Mouse (Mus musculus) layer of hippocampus, adult 18-20 months (tissue): ENCODE measurements around the gene Six1. TPM values are rescaled to one million over a fixed set of nuclear protein-coding genes. Genes with fewer than 3 reads are reported as not detected.

Experiments
- DNase-seq, 2 experiments: peaks; one replicate each; pipeline ENCODE4 v3.0.0; 2022; ENCODE audit warnings: low spot score in 2 of 2
- total RNA-seq, 2 experiments: library from RNA; stranded (reverse); gene quantifications; 2 replicates each; pipeline ENCODE4 v1.2.3; 2021

Gene Six1
- total RNA-seq, 2 experiments from 2014 or later: 0.15 to 0.69 TPM

DNA sequence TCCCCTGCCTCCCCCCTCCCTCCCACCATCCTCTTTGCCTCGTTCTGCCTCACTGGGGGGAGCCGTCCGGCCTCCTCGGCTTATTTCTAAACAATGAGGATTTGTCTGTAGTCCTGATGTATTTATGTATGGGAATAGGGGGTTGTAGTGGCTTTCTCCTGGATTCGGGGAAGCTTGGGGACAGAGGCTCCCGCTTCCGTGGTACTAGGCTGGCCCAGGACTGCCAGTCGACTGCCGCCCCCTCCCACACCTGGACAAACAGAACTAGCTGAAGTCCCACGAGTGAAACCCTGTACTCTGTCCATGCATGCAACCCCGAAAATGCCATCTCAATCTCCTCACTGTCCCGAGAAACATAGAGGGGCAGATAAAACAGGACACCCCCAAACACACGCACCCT lies 3.4 kb downstream of the Six1 start:
- no peak for DNase-seq

DNA sequence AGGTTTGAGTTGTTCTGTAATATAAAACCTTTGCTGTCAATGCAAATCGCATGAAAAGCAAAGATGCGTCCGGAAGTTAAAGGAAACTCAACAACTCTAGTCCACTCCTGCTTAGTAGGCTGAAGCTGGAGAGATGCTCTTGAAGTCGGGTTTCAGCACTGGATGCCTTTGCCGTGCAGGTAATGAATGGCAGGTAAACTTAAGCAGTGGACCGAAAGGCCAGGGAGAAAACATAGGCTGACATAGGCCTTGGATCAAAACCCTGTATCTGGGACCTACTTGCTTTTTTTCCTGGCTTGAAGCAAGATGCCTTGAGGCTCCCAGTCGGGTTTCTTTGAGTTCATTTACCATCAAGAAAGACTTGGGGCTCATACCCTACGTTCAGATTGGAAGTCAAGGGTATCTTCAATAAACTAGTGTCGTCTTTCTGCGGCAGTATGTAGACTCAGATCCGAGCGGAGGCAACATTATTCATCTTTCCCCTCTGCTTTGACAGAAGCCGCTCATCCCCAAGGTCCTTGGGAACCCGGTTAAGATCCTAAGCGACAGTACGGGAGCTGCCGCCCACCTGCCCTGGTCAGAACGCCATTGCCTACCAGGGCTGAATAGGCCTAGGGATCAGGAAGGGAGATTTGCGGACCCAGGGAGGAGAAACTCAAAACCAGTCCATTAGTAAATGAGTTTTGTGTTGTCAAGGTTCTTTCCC lies 4.0 kb downstream of the Six1 start:
- DNase-seq: no peak

DNA sequence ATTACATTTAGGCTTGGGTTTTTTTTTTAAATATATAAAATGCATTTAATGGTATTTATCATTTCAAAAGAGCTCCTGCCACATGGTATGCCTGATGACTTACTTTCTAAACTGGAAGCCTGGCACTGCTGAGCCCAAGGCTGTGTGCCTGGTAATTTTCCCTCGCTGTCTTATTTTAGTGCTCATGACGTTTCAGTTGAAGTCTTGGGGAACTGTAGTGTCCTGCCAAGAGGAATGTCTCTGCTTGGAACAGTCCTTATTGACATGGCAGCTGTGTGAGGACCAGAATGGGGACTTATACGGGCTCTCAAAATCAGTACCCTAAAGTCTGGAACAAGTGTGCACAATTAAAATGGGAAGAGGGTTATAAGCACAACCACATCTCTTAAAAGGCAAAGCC lies 5.2 kb downstream of the Six1 start:
- no peak for DNase-seq

DNA sequence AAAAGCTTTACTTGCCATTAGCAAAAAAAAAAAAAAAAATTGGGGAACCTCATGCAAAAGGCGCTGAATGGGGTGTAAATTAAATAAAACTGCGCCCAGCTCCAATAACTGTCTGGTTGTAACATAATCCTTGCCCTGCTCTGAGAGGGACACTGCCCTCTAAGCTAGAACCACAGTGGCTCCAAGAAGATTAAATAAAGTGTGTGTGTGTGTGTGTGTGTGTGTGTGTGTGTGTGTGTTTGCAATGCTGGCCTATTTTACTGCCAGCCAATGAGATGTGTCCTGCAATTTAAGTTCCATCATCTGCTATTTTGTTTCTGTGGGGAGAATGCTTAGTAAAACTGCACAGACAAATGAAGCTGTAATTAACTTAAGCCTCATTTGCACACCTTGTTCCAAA lies 6.1 kb downstream of the Six1 start:
- no peak for DNase-seq

DNA sequence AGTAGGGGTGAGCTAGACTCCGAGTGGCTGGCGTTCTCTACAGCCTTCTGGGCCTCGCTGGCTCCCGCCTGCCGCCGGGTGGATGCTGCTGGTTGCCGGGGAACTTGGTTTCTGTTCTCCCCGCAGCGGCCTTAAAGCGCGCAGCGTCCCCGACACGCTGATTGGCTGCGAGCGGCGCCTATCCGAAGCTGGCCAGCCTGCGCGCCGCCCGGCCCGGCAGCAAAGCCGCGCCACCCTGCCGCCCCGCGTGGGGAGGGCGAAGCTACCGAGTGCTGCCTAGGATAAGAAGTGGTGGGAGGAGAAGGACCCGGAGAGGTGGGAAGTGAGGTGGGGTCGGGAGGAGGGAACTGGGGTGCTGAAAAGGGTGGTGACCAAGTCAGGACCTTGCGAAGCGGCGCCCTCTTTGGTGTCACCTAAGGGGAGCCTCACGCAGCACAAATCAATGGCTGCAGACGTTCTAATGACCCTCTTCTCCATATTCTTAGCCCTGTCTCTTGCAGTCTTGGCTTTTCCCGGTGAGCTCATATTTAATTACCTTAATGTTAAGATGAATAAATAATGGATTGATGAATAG lies 7.0 kb downstream of the Six1 start:
- no peak for DNase-seq

DNA sequence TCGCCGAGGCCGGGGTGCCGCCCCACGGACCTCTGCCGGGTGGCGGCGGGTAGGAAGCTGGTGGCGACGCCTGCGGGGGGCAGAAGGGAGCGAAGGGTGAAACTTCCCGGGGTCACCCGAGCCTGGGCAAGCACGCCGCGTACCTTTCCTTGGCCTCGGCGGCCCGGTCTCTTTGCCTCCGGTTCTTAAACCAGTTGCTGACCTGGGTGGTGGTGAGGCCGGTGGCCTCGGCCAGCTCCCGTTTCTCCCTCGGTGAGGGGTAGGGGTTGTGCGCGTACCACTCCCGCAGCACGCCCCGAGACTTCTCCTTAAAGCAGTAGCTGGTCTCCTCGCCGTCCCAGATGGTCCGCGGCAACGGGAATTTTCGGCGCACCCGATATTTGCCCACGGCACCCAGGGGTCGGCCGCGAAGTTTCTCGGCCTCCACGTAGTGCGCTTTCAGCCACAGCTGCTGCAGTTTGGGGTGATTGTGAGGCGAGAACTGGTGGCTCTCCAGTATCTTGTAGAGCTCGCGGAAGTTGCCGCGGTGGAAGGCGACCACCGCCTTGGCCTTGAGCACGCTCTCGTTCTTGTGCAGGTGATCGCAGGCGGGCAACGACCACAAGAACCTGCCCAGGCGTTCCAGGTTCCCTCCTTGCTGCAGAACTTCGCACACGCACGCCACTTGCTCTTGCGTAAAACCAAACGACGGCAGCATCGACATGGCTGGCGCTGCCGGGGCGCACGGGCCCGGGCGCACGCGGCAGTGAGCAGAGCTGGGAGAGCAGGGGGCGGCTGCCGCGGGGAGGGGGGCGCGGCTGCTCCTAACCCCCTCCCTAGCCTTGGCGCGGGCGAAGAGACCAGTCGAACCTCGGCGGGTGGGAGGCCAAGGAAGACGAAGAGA lies 7.7 kb downstream of the Six1 start:
- no peak for DNase-seq

DNA sequence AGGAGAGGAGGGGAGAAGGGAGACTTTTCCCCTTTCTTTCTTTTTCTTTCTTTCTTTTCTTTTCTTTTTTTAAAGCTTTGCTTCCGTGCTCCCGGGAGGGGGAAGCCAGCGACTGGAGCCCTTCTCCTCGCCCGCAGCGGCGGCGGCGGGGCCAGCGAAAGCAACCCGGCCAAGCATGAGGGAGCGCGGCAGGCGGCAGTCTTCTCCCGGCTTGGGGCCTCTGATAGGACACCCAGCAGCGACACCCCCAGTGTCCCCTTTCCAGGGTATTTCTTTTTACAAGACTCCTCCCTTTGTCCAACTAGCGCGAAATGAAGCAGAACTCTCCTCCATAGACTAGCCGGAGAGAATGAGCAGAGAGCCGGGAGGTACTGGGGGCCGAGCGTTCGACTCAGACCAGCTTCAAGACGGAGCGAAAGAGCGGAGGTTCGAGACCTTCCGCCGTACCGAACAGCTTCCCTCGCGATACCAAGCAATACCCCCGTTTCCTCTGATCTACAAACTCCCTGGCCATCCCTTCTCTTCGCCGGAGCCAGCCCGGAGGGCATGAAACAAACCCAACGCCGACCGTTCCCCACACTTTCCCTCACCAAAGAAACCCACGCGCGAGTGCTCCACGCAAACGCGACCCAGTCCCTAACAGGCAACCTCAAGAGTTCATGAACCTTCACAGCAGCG lies 8.5 kb downstream of the Six1 start:
- DNase-seq: no peak

DNA sequence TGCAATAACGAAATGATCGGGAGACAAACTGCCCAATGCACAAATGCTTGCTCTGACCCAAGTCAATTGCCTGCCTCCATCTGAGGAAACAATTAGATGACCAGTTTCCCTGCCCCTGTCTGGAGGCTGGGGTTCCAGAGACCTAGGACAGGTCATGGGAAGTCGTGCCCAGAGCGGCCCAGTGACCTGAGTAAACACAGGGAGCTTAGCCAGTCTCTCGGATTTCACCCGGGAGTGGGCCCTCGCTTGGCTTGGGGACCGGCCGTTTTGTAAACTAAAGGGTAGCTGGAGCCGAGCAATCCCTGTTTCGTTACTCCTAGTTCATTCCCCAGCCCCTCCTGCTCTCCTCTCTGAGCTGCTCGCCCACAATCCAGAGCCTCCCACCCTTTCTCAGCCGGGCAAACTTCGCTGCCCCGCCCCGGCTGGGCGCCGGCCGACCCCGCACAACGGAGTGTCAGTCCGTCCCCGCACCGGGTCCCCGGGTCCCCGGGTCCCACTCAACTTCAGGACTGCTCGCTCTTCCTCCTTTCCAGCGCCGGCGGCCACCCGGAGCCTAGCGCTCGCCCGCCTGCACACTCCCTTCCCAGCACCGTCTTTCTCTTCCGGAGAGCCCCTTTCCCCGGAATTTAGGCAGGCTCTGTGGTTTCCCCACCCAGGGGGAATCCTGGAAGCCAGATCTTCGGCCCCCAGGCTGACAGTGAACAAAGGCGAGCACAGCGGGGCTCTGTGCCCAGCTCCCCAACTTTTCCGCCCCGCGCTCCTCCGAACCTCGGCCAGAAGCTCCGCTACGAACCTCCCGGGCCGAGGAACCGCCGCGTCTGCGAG lies 9.3 kb downstream of the Six1 start:
- no peak for DNase-seq

DNA sequence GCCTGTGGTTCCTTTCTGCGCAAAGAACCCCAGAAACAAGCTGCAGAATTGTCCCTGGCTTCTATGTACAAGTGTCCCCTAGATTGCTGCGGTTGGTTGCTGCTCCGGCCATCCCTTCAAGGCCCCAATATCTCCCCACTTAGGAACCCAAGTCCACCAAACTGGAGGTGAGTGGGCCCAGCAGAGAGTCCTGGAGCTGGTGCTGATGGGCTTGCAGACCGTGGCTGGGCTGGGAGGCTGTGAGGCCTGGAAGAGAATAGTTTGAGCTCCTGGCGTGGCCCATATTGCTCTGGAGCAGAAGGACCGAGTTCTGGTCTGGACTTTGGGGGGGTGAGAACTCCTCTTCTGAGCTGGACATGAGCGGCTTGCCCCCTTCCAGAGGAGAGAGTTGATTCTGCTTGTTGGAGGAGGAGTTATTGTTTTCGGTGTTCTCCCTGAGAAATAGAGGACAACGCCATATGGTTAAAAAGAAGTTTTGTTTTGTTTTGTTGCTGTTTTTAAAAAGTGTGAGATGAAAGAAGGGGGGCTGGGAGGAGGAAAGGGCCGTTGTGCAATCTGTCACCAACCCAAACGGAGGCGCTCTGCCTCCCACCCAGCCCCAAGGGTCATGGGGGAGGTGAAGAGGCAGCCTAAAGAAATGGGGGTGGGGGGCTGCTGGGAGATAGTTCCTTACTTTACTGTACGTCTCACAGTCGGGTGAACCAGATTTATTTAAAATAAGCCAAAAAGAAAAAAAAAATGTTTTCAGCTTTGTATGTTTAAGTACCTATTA lies 10.1 kb downstream of the Six1 start:
- no peak for DNase-seq

DNA sequence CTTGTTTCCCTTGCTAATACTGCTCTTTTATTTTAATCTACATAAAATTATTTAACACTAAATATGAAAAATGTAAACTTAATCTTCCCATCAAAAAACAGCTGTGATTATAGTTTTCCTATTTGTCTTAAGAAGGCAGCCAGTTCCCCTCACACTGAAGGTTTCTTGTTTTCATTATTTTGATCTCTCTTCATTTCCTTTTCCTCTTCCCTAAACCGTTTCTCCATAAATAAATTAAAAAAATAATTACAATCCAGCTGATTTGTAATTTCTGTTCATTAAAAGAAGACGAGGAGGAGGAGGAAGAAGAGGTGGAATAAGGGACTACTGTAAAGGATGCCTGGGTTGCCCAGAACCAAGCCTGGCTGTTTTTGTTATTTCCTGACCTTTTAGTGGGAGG lies 10.8 kb downstream of the Six1 start:
- DNase-seq: no peak

DNA sequence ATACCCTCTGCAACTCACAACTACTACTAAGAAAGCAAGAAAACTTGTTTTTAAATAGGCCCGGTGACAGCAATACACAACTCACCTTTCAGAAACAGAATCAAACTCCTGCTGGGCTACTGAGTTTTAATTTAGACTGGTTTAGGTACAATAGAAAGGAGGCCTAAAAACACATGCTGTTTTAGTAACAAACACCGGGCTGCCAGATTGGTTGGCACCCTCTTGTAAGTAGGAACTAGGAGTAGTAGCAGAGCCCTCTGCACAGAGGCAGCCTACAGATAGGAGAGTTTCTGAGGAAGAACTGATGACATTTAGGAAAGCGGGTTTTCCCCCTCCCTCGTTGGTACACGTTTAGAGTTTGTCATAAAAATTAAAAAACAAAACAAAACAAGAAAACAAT lies 11.3 kb downstream of the Six1 start:
- DNase-seq: no peak

DNA sequence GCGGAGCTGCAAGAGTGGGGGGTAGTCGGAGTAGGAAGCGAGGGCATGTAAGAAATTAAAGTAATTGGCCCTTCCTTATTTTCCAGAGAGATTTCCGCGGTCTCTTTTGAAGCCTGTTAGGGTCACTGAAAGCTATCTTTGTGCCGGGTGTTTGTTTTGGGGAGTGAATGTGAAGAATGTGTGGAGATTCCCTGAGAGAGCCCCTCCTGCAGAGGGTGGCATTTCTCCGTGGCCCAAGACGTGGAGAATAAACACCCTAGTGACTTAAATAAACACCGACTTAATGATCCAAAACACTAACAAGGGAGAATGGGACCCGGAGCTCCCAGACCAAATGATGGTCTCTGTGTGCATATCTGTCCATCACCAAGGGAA lies 12.4 kb downstream of the Six1 start:
- no peak for DNase-seq

DNA sequence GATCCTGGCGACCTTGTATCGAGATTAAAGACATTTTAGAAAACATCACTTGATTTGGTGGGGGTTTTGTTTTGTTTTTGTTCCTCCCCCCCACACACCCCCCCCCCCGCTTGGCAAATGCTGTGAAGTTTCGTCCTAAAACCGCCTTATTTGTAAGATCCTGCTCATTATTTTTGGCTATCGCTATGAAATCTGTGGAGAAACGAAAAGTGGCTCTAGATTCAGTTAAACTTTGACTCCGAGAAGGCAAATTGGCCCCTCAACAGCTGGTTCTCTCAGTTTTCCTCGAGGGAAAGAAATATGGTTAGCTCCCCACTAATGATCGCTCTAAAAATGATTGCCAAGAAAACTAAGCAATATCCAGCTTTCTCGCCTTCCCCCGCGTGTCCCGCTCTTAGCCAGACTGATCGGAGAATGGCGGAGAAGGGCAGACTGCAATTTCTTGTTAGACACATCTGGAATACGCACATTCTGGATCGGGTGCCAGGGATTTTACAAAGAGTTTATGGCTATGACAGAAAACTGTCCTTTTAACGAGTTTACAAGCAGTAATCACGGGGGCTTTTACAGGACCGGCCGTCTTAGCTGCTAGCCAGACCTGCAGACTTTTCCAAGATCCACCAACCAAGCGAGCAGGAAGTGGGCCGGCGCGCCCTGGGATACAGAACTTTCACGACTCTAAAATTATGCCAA lies 13.0 kb downstream of the Six1 start:
- DNase-seq: no peak

DNA sequence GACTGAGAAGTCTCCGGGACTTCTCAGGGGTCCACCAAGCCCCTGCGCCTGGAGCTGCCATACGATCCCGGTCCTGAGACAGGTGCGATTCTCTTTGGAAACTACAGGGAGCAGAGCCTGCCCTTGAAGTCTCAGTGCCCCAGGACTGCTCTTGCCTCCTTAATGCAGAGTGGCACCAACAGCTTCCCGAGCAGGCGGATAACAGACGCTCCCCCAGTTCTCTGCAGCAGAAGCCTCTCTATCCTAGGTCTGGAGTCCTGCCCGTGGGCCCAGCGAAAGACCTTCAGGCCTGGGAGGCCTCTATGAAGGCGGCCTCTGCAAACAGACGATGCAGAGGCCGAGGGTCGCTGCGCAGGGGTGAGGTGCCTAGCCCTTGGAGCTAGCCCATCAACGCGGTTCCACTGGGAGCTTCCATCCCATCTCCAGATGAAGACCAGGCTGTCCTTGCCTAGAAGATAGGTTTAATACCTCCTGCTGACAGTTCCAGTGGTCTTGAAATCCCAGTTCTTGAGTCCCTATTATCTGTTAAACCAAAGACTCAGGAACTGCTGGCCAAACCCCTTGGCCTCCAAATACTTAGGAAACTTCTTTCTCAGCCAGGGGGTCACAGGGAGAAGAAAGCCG lies 13.6 kb downstream of the Six1 start:
- DNase-seq: no peak

DNA sequence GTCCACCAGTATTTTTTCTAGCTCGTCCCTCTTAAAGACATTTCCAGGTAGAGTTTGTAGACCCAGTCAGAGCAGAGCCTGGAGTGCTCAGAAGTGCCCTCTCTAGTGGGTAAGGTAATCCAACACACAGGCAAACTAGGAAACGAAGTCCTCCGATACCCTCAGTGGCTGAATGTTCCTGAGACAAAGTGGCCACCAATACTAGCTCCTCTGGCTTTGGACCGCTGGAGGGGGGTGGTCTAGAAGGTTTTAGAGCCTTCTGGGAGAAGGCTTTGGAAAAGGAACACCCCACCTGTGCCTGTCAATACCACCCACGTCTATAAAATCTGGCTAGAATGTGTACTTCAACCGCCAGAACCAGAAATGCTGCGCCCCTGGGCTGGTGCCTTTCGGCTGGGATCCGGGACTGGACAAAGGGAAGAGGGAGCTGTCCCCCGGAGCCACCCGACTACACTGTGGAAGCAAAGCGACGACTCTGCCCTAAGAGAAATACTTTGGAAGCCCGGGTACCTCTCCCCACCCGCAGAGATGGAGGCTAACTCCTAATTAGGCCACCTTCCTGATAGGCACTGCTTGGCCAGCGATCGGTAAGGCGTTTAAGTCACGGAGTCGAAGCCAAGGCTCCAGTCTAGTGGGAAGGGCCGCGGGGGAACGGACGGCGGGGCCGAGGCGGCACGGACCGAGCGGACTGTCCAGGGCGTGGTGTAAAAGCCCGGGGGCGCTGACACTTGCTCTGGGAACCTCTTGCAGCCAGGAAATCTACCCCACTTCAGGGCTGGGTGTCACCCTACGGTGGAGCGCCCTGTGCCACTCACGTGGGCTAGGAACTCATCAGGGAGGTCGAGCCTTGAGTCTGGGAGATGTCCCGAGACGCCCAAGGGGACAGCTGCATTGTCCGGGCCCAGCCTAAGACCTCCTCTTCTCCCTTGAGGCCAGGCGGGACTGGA lies 14.4 kb downstream of the Six1 start:
- no peak for DNase-seq

DNA sequence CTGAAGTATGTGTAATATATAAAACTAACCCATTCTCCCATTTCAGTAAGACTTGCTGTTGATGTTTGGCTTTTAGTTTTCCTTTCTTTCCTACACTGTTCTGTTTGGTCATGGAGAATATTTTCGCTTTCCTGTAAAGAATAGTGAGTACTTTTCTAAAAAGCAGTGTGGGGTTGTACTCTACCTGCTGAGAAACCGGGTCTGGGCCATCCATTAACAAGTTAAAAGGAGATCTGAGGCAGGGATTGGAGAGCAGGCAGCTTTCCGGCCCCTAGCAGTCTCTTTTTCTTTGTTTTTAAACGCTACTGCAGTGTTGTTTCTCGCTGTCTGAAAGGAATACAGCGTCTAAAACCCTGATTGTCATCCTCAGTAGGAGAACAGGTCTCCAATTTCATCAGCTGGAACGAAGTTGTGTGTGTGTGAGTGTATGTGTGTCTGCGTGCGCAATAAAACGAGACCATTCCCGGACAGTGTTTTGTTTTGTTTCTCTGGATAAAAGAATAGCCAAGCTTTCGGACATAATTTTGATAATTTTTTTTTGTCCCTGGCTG lies 15.2 kb downstream of the Six1 start:
- DNase-seq: no peak

DNA sequence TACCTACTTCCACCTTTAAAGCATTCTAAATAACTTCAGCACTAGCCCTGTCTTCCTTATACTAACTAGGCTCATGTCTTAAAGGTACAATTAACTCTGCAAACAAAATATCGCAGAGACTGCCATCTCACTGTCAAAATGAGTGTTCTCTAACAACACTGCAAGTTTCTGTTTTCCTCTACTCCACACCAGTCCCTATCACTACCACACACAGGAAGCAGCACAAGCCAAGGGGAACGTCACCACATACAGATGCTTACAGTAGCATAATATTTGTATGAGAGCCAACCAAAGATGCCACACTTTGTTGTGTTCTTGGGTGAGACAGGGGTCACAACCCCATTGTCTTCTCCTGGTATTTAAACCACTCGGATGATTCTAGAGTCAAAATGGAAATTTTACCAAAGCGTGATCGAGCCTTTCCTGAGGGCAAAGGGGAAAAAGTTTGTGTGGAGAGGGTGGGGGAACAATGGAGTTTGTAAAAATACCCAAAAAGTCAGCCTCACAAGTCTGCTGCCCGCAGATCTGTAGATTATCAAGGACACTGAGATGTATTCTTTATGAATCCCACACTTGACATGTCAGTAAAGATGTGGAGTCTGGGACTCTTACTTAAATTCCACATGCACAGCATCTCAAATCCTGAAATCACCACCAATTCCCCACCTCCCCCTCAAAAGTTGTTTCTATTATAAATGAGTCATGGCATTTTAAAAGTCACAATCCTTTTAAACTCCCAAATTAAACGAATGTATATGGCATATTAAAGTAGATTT lies 16.1 kb downstream of the Six1 start:
- no peak for DNase-seq
